Mouse (Mus musculus): ENCODE measurements around the gene Ufsp2.

Gene Ufsp2

GRCm38 (mm10) chr8:45975126-45975836 lies at the start of gene Ufsp2, which contains the start of gene 1700029J07Rik:
Gene Ufsp2, plus strand, starts transcription at chr8:45975528.
Gene 1700029J07Rik, minus strand, starts transcription at chr8:45975252.
- DNase-seq, result peak; percentile 97 to 98

- peak; percentile 98 for DNase-seq
These were observed 40.7 kb upstream of the Ufsp2 start, which contains the start of gene Ccdc110 for GRCm38 (mm10) chr8:45934582-45935014. Gene Ccdc110, plus strand, starts transcription at chr8:45934619.

- no peak for DNase-seq
These were observed 38.3 kb upstream of the Ufsp2 start for GRCm38 (mm10) chr8:45936986-45937385.

GRCm38 (mm10) chr8:45946283-45946682 lies 29.0 kb upstream of the Ufsp2 start:
- no peak for DNase-seq

- no peak for DNase-seq
These were observed 24.7 kb upstream of the Ufsp2 start for GRCm38 (mm10) chr8:45950622-45951021.

GRCm38 (mm10) chr8:45970894-45971293 lies 4.4 kb upstream of the Ufsp2 start:
- DNase-seq, result peak; percentile 9 to 26

GRCm38 (mm10) chr8:45973988-45974505 lies 1.3 kb upstream of the Ufsp2 start:
- no peak for DNase-seq

- DNase-seq, result peak in 1 of 2 experiments; percentile 7
These were observed 625 bp downstream of the Ufsp2 start for GRCm38 (mm10) chr8:45975837-45976468.

- no peak for DNase-seq
These were observed 11.3 kb downstream of the Ufsp2 start for GRCm38 (mm10) chr8:45986665-45987064.

- no peak for DNase-seq
These were observed 12.9 kb downstream of the Ufsp2 start for GRCm38 (mm10) chr8:45988189-45988588.

- no peak for DNase-seq
These were observed 15.4 kb downstream of the Ufsp2 start for GRCm38 (mm10) chr8:45990631-45991310.

- DNase-seq, result peak; percentile 31 to 48
These were observed 18.8 kb downstream of the Ufsp2 start for GRCm38 (mm10) chr8:45994111-45994510.

- DNase-seq, result no peak
These were observed 20.2 kb downstream of the Ufsp2 start for GRCm38 (mm10) chr8:45995576-45995975.

GRCm38 (mm10) chr8:45998228-45998627 lies 22.9 kb downstream of the Ufsp2 start:
- DNase-seq, result no peak

- DNase-seq, result peak; percentile 24 to 30
These were observed 23.9 kb downstream of the Ufsp2 start, which contains the start of gene Lrp2bp for GRCm38 (mm10) chr8:45999138-45999783. Gene Lrp2bp, plus strand, starts transcription at chr8:45999303.

- peak; percentile 97 for DNase-seq
These were observed 24.7 kb downstream of the Ufsp2 start for GRCm38 (mm10) chr8:45999784-46000705.

- no peak for DNase-seq
These were observed 30.3 kb downstream of the Ufsp2 start, which contains the start of gene Ankrd37 for GRCm38 (mm10) chr8:46005596-46005995. Gene Ankrd37, minus strand, starts transcription at chr8:46005707.

GRCm38 (mm10) chr8:46007050-46007672 lies 31.8 kb downstream of the Ufsp2 start:
- DNase-seq, result no peak

- DNase-seq, result no peak
These were observed 35.0 kb downstream of the Ufsp2 start for GRCm38 (mm10) chr8:46010306-46010705.

GRCm38 (mm10) chr8:46010746-46011680 lies 35.7 kb downstream of the Ufsp2 start:
- DNase-seq, result no peak

Measured in B cell, adult 2 months (primary cell).